Mouse (Mus musculus) neural tube, embryonic 14.5 days (tissue): Measurements from ENCODE around the gene Zkscan8. TPM values are rescaled to one million over a fixed set of nuclear protein-coding genes. Genes with fewer than 3 reads are reported as not detected.
A peak's percentile ranks its signal among the peaks of the same experiment; 100 is the strongest.
"Not testable (repeated sequence)": the region's sequence is repeated elsewhere in the genome, so short reads cannot be mapped to it uniquely, and the experiment has no call there.

ENCODE experiments used
- ATAC-seq: fragments of 200-750 bp; cut with Nextera tagmentation; 2 replicates; pipeline ENCODE4 v1.8.0; 2017; ENCODE audit warnings: low read depth, mild to moderate bottlenecking, moderate TSS enrichment, moderate library complexity
- H3K27ac ChIP-seq: fragments of 300-500 bp; sonication (generic); 2 replicates; pipeline ENCODE4 v1.5.1; 2014; ENCODE audit warnings: low read depth, mild to moderate bottlenecking, control low read depth, low read length, moderate library complexity, mixed read lengths
- H3K27me3 ChIP-seq: fragments of 300-500 bp; sonication (generic); 2 replicates; pipeline ENCODE4 v1.6.1; 2014; ENCODE audit warnings: low read length; ENCODE audit not compliant: control insufficient read depth, insufficient read depth
- H3K36me3 ChIP-seq: fragments of 300-500 bp; sonication (generic); 2 replicates; pipeline ENCODE4 v1.6.1; 2014; ENCODE audit warnings: low read length, mixed read lengths; ENCODE audit not compliant: control insufficient read depth, insufficient read depth
- H3K4me1 ChIP-seq: fragments of 300-500 bp; sonication (generic); 2 replicates; pipeline ENCODE4 v1.6.1; 2014; ENCODE audit warnings: low read length; ENCODE audit not compliant: control insufficient read depth, insufficient read depth
- H3K4me2 ChIP-seq: fragments of 300-500 bp; sonication (generic); 2 replicates; pipeline ENCODE4 v1.6.1; 2014; ENCODE audit warnings: mild to moderate bottlenecking, low read depth, low read length, control low read depth
- H3K4me3 ChIP-seq: fragments of 300-500 bp; sonication (generic); 2 replicates; pipeline ENCODE4 v1.5.1; 2014; ENCODE audit warnings: low read depth, low read length, control low read depth, mixed read lengths
- H3K9ac ChIP-seq: fragments of 300-500 bp; sonication (generic); replicated peaks from 2 replicates; pipeline ENCODE4 v1.6.1; 2014; ENCODE audit warnings: low read depth, mild to moderate bottlenecking, control low read depth, low read length, mixed read lengths
- H3K9me3 ChIP-seq: fragments of 300-500 bp; sonication (generic); 2 replicates; pipeline ENCODE4 v1.6.1; 2016; ENCODE audit warnings: low read length; ENCODE audit not compliant: control insufficient read depth
- WGBS: fragments of 180-500 bp; shearing (Covaris S2); extraction: QIAGEN DNeasy Blood & Tissue Kit; methylation state at CpG from one replicate; pipeline ENCODE4 v1.1.7; 2014; 5-methylcytosine and 5-hydroxymethylcytosine counted together
- polyA plus RNA-seq: library from polyadenylated mRNA; unstranded; fragments of >200 nt; fragmentation: Nextera tagmentation; extraction: Ambion mirVana; gene quantifications from 2 replicates; pipeline ENCODE4 v1.2.1, GENCODE M21; 2014

Gene Zkscan8
- 7.0 and 9.5 TPM in 2 replicates for polyA plus RNA-seq

- Histone ChIP-seq H3K4me2 (peak within 1 kb of the TSS; percentile 70), H3K27ac (peak within 1 kb of the TSS; percentile 86), H3K4me3 (peak within 1 kb of the TSS; percentile 95), H3K9me3 (no peaks in the 10 kb centered on the region), H3K27me3 (no peaks in the 10 kb centered on the region), H3K9ac (peak within 1 kb of the TSS; percentile 97), H3K36me3 (peaks cover 8% of the 10 kb centered on the region), H3K4me1 (no peaks in the 10 kb centered on the region)
- under 1% methylated on average over 39 of the region's 39 CpGs for WGBS
- ATAC-seq, result peak; percentile 100
Observed at GRCm38 (mm10) chr13:21530781-21531201, at the start of gene Zkscan8. Gene Zkscan8 (minus strand): TSS chr13:21531120.

GRCm38 (mm10) chr13:21559793-21560192 lies 28.9 kb upstream of the Zkscan8 start, which contains the start of gene Olfr1535:
Gene Olfr1535 (minus strand): TSS chr13:21559893.
- WGBS, result 56% methylated on average over 1 of the region's 1 CpGs
- ATAC-seq, result no peak
- H3K27ac ChIP-seq, result no peak within 1 kb of the TSS
- H3K27me3 ChIP-seq, result no peaks in the 10 kb centered on the region
- H3K4me2 ChIP-seq, result no peak within 1 kb of the TSS
- H3K36me3 ChIP-seq, result no peaks in the 10 kb centered on the region
- H3K9me3 ChIP-seq, result no peaks in the 10 kb centered on the region
- H3K4me1 ChIP-seq, result no peaks in the 10 kb centered on the region
- no peak within 1 kb of the TSS for H3K4me3 ChIP-seq
- no peak within 1 kb of the TSS for H3K9ac ChIP-seq

GRCm38 (mm10) chr13:21550416-21551110 lies 19.6 kb upstream of the Zkscan8 start:
- 52% methylated on average over 3 of the region's 3 CpGs for WGBS
- H3K4me3 ChIP-seq, result no peak overlapping the region

GRCm38 (mm10) chr13:21549487-21549886 lies 18.6 kb upstream of the Zkscan8 start:
- WGBS, result 87% methylated on average over 3 of the region's 3 CpGs

More at GRCm38 (mm10) chr13:21550416-21551110, 19.6 kb upstream of the Zkscan8 start:
- Histone ChIP-seq H3K9ac (no peak overlapping the region), H3K27ac (no peak overlapping the region), H3K36me3 (no peaks in the 10 kb centered on the region), H3K4me1 (no peaks in the 10 kb centered on the region), H3K4me2 (no peak overlapping the region), H3K27me3 (no peaks in the 10 kb centered on the region), H3K9me3 (no peaks in the 10 kb centered on the region)
- no peak for ATAC-seq

GRCm38 (mm10) chr13:21542708-21543107 lies 11.8 kb upstream of the Zkscan8 start, which contains the start of gene Olfr1366:
Gene Olfr1366 (minus strand): TSS chr13:21542808.
- no peak within 1 kb of the TSS for H3K27ac ChIP-seq
- H3K27me3 ChIP-seq, result no peaks in the 10 kb centered on the region
- no peak within 1 kb of the TSS for H3K9ac ChIP-seq
- H3K36me3 ChIP-seq, result no peaks in the 10 kb centered on the region
- no peak within 1 kb of the TSS for H3K4me2 ChIP-seq
- H3K9me3 ChIP-seq, result no peaks in the 10 kb centered on the region
- ATAC-seq, result no peak
- no peaks in the 10 kb centered on the region for H3K4me1 ChIP-seq
- WGBS, result 97% methylated on average over 1 of the region's 1 CpGs
- H3K4me3 ChIP-seq, result no peak within 1 kb of the TSS

More at GRCm38 (mm10) chr13:21549487-21549886, 18.6 kb upstream of the Zkscan8 start:
- no peak for ATAC-seq
- H3K27ac ChIP-seq, result no peak overlapping the region
- H3K4me2 ChIP-seq, result no peak overlapping the region
- no peaks in the 10 kb centered on the region for H3K36me3 ChIP-seq
- no peaks in the 10 kb centered on the region for H3K27me3 ChIP-seq
- no peaks in the 10 kb centered on the region for H3K4me1 ChIP-seq
- no peaks in the 10 kb centered on the region for H3K9me3 ChIP-seq
- no peak overlapping the region for H3K4me3 ChIP-seq
- no peak overlapping the region for H3K9ac ChIP-seq

GRCm38 (mm10) chr13:21530136-21530535 lies 784 bp downstream of the Zkscan8 start:
- Histone ChIP-seq H3K9me3 (no peaks in the 10 kb centered on the region), H3K4me2 (peak overlapping the region; percentile 70), H3K4me1 (no peaks in the 10 kb centered on the region), H3K4me3 (peak overlapping the region; percentile 95), H3K36me3 (peaks cover 11% of the 10 kb centered on the region), H3K9ac (no peak overlapping the region), H3K27me3 (no peaks in the 10 kb centered on the region), H3K27ac (no peak overlapping the region)
- ATAC-seq, result no peak
- WGBS, result 55% methylated on average over 7 of the region's 7 CpGs

GRCm38 (mm10) chr13:21506221-21506649 lies 24.7 kb downstream of the Zkscan8 start:
- H3K4me3 ChIP-seq, result peak overlapping the region; percentile 56
- H3K4me2 ChIP-seq, result peak overlapping the region; percentile 57
- no peaks in the 10 kb centered on the region for H3K27me3 ChIP-seq
- peak overlapping the region; percentile 59 for H3K27ac ChIP-seq
- peak; percentile 99 for ATAC-seq
- no peaks in the 10 kb centered on the region for H3K9me3 ChIP-seq
- H3K36me3 ChIP-seq, result no peaks in the 10 kb centered on the region
- WGBS, result under 1% methylated on average over 21 of the region's 21 CpGs
- H3K9ac ChIP-seq, result peak overlapping the region; percentile 55
- H3K4me1 ChIP-seq, result no peaks in the 10 kb centered on the region

- Histone ChIP-seq H3K27me3 (no peaks in the 10 kb centered on the region), H3K27ac (no peak overlapping the region), H3K9me3 (no peaks in the 10 kb centered on the region), H3K4me2 (no peak overlapping the region), H3K4me3 (no peak overlapping the region), H3K36me3 (no peaks in the 10 kb centered on the region), H3K4me1 (no peaks in the 10 kb centered on the region), H3K9ac (no peak overlapping the region)
- 84% methylated on average over 5 of the region's 5 CpGs for WGBS
- no peak for ATAC-seq
Observed at GRCm38 (mm10) chr13:21502296-21502695, 28.6 kb downstream of the Zkscan8 start.

- 94% methylated on average over 17 of the region's 17 CpGs for WGBS
- H3K36me3 ChIP-seq, H3K4me3 ChIP-seq, ATAC-seq, H3K27me3 ChIP-seq, H3K27ac ChIP-seq, H3K9ac ChIP-seq, H3K4me1 ChIP-seq, H3K4me2 ChIP-seq, H3K9me3 ChIP-seq: not testable (repeated sequence)
Observed at GRCm38 (mm10) chr13:21501182-21501581, 29.7 kb downstream of the Zkscan8 start, which contains the start of gene Gm11273. Gene Gm11273 (minus strand): TSS chr13:21501418.
